Mouse (Mus musculus): ENCODE results near the gene Gm44965. TPM values are rescaled to one million over a fixed set of nuclear protein-coding genes. Genes with fewer than 3 reads are reported as not detected.
"Not testable (repeated sequence)": the region's sequence is repeated elsewhere in the genome, so short reads cannot be mapped to it uniquely, and the experiment has no call there.

The Gm44965 gene
- polyA plus RNA-seq, 1 experiment from 2014 or later = not detected

DNA sequence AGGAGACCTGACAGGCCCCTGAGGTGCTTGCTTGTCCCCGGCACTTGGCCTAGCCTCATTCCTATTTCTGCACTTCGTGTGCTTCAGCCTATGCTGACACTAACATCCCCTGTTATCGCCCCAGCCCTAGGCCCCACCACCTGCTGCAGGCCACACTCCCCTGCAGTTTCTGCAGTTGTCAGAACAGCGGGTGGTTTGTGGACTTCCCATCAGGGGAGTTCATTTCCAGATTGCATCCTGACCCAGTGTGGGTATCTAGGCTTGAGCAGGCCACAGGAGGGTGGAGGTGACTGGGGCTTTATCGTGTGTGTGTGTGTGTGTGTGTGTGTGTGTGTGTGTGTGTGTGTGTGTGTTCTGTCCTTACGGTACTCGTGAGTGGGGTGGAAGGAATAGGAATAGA is 15.8 kb downstream of the Gm44965 start:
- no peak for ATAC-seq (ENCODE audit: low read depth)
- 56% methylated on average over 7 of the region's 7 CpGs for WGBS

DNA sequence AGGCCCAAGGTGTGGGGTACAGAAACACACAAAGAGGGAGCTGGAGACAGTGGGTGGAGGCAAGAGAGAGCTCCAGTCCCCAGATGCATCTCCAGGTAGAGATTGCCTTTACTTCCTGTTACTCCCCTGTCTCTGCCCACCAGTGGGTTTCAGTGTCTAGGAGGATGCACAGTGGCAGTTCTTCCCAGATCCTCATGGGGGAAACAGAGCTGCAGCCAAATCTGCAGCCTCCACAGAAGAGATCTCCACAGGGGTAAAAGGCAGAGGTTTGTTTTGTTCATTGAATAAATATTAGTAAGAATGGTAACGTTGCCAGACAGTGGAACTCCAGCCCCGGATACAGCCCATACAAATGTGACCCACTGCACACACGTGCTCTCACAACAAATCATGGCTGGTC is 16.9 kb downstream of the Gm44965 start:
- ATAC-seq (ENCODE audit: low read depth) = no peak
- Histone ChIP-seq H3K36me3 (peaks cover 35% of the 10 kb centered on the region), H3K9ac (no peak overlapping the region), H3K27me3 (no peaks in the 10 kb centered on the region), H3K4me1 (replicated peaks) (peaks cover 9% of the 10 kb centered on the region; the same call in 1 of the 2 replicates), H3K27ac (replicated peaks) (no peak overlapping the region), H3K9me3 (no peaks in the 10 kb centered on the region), H3K4me3 (no peak overlapping the region), H3K4me2 (no peak overlapping the region)
- 79% methylated on average over 3 of the region's 3 CpGs for WGBS

More for the DNA sequence above, 15.8 kb downstream of the Gm44965 start:
- no peak overlapping the region for H3K9ac ChIP-seq
- H3K4me1 ChIP-seq (replicated peaks) = peaks cover 9% of the 10 kb centered on the region; the same call in 1 of the 2 replicates
- H3K36me3 ChIP-seq = peaks cover 25% of the 10 kb centered on the region
- no peaks in the 10 kb centered on the region for H3K9me3 ChIP-seq
- no peak overlapping the region for H3K27ac ChIP-seq (replicated peaks)
- no peak overlapping the region for H3K4me2 ChIP-seq
- H3K27me3 ChIP-seq = no peaks in the 10 kb centered on the region
- no peak overlapping the region for H3K4me3 ChIP-seq

DNA sequence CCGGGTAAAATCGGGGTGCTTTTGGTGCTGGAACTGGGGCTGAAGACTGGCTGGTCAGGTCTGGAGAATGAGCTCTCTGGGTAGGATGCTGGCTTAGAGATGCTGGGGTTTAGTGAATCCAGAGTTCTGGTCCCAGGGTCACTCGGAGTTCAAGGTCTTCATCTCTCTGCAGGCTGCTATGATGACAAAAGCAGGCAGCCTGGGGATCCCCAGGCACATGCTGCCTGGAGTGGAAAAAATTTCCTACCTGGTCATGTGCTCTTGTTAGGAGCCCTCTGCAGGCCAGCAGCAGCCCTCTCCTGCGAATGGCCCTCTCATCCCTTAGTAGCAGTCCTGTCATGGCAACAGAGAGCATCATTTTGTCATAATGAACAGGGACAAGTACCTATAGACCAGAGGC is 19.7 kb downstream of the Gm44965 start:
- Histone ChIP-seq H3K27ac (replicated peaks) (no peak overlapping the region), H3K4me3 (no peak overlapping the region), H3K9ac (no peak overlapping the region), H3K27me3 (no peaks in the 10 kb centered on the region), H3K4me1 (replicated peaks) (peaks cover 9% of the 10 kb centered on the region; the same call in 1 of the 2 replicates), H3K9me3 (no peaks in the 10 kb centered on the region), H3K36me3 (peaks cover 46% of the 10 kb centered on the region), H3K4me2 (no peak overlapping the region)
- ATAC-seq (ENCODE audit: low read depth) = no peak
- 87% methylated on average over 4 of the region's 4 CpGs for WGBS

DNA sequence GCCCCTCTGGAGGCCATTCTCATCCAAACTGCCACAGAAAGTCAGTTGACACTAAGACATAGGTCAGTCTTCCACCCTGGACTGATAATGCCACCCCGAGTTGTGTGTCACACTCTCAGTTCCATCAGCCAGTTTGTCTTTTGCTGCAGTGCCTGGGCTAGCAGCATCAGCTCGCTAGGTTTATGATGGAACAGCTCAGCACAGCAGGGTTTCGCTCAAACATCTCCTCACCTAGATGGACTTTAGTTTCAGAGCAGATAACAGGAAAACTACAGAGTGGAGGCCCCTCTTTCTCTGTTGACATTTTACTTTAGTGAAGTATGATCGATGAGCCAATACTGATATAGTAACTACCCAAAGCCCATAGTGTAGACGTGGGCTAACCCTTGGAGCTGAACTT is 21.0 kb downstream of the Gm44965 start:
- WGBS = 95% methylated on average over 5 of the region's 5 CpGs
- H3K4me3 ChIP-seq = no peak overlapping the region
- H3K36me3 ChIP-seq = peaks cover 57% of the 10 kb centered on the region
- ATAC-seq (ENCODE audit: low read depth) = no peak
- H3K27me3 ChIP-seq = no peaks in the 10 kb centered on the region
- no peak overlapping the region for H3K9ac ChIP-seq
- no peaks in the 10 kb centered on the region for H3K4me1 ChIP-seq (replicated peaks)
- H3K4me2 ChIP-seq = no peak overlapping the region
- H3K9me3 ChIP-seq = no peaks in the 10 kb centered on the region
- no peak overlapping the region for H3K27ac ChIP-seq (replicated peaks)

DNA sequence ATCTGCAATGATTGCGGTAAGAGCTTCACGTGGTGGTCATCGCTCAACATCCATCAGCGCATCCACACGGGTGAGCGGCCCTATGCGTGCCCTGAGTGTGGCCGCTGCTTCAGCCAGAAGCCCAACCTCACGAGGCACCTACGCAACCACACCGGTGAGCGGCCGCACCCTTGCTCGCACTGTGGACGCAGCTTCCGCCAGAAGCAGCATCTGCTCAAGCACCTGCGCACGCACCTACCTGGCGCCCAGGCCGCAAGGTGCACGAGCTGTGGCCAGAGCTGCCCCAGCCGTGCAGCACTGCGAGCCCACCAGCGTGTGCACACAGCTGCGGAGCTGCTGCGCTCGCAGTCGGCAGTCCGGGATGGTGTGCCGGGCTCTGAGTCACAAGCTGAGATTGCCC is 26.3 kb downstream of the Gm44965 start:
- 94% methylated on average over 30 of the region's 30 CpGs for WGBS
- H3K9me3 ChIP-seq = no peaks in the 10 kb centered on the region
- no peak for ATAC-seq (ENCODE audit: low read depth)
- no peaks in the 10 kb centered on the region for H3K27me3 ChIP-seq
- H3K9ac ChIP-seq = no peak overlapping the region
- no peak overlapping the region for H3K27ac ChIP-seq (replicated peaks)
- H3K4me3 ChIP-seq = no peak overlapping the region
- H3K36me3 ChIP-seq = peaks cover 49% of the 10 kb centered on the region
- H3K4me1 ChIP-seq (replicated peaks) = no peaks in the 10 kb centered on the region
- no peak overlapping the region for H3K4me2 ChIP-seq

GRCm38 (mm10) chr6:48622186-48622843 is 28.6 kb downstream of the Gm44965 start:
- not testable (repeated sequence) for H3K4me2 ChIP-seq; ATAC-seq (ENCODE audit: low read depth); H3K9me3 ChIP-seq; H3K9ac ChIP-seq; H3K27ac ChIP-seq (replicated peaks); H3K4me3 ChIP-seq
- 85% methylated on average over 8 of the region's 8 CpGs for WGBS
- peaks cover 11% of the 10 kb centered on the region for H3K4me1 ChIP-seq (replicated peaks)
- peaks cover 39% of the 10 kb centered on the region for H3K36me3 ChIP-seq
- H3K27me3 ChIP-seq = peaks cover 14% of the 10 kb centered on the region

- Histone ChIP-seq H3K27ac (replicated peaks) (no peak overlapping the region), H3K4me2 (no peak overlapping the region), H3K27me3 (peaks cover 25% of the 10 kb centered on the region), H3K4me3 (no peak overlapping the region), H3K36me3 (peaks cover 32% of the 10 kb centered on the region), H3K9me3 (no peaks in the 10 kb centered on the region), H3K9ac (no peak overlapping the region), H3K4me1 (replicated peaks) (peaks cover 15% of the 10 kb centered on the region)
- 18% methylated on average over 1 of the region's 1 CpGs for WGBS
- no peak for ATAC-seq (ENCODE audit: low read depth)
Observed at GRCm38 (mm10) chr6:48623460-48623859, 29.7 kb downstream of the Gm44965 start.

DNA sequence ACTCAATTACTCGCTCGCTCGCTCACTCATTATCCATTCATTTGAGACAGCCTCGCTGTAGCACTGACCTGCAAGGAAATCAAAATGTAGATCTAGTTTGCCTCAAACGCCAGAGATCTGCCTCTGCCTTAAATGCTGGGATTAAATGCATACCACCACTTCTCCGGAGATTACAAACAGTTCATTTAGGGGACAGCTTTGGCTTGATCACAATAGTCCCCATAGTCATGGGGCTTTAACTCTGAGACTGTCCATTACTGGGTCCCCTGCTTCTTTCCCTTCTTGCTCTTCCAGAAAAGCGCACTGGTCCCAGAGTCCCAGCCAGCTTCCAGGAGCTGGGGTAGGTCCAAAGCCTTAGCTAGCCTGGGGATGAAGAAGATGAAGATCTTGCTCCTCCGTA is 32.7 kb downstream of the Gm44965 start, which contains the start of gene AI854703:
TSS of gene AI854703 (plus strand) at position 301 of the 400 bp plus-strand sequence.
- Histone ChIP-seq H3K9ac (peak within 1 kb of the TSS; percentile 72), H3K4me2 (peak within 1 kb of the TSS; percentile 83), H3K4me1 (replicated peaks) (peaks cover 29% of the 10 kb centered on the region), H3K27me3 (peaks cover 42% of the 10 kb centered on the region), H3K36me3 (peaks cover 5% of the 10 kb centered on the region; the same call in 1 of the 2 replicates), H3K9me3 (no peaks in the 10 kb centered on the region), H3K4me3 (peak within 1 kb of the TSS; percentile 50), H3K27ac (replicated peaks) (no peak within 1 kb of the TSS)
- ATAC-seq (ENCODE audit: low read depth) = no peak
- WGBS = 27% methylated on average over 8 of the region's 8 CpGs

DNA sequence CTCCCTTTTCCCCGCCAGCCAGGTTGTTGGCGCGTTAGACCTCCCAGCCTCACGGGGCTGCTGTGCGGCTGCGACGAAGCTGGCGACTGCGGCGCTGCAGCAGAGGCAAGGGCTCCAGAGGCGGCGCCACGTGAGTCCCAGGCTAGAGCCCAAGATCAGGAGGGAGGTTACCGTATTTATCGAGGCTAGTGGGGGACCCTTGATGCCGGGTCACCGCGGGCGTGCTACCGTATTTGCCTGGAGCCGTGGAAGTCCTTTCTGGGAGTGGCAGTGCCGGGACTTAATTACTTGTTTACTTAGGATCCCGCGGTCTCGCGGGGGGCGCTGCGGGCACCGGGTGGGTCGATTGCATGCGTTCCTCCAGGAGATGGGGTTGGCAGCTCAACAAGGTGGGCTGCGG is 33.2 kb downstream of the Gm44965 start:
- WGBS = under 1% methylated on average over 32 of the region's 32 CpGs
- Histone ChIP-seq H3K9me3 (no peaks in the 10 kb centered on the region), H3K4me3 (peak overlapping the region; percentile 50), H3K9ac (peak overlapping the region; percentile 72), H3K27ac (replicated peaks) (no peak overlapping the region), H3K4me1 (replicated peaks) (peaks cover 29% of the 10 kb centered on the region), H3K36me3 (no peaks in the 10 kb centered on the region), H3K4me2 (peak overlapping the region; percentile 83), H3K27me3 (peaks cover 42% of the 10 kb centered on the region)
- ATAC-seq (ENCODE audit: low read depth) = no peak

GRCm38 (mm10) chr6:48627511-48627924 is 33.8 kb downstream of the Gm44965 start:
- WGBS = 3% methylated on average over 7 of the region's 7 CpGs
- no peak for ATAC-seq (ENCODE audit: low read depth)
- Histone ChIP-seq H3K4me1 (replicated peaks) (peaks cover 29% of the 10 kb centered on the region), H3K4me2 (peak overlapping the region; percentile 83), H3K4me3 (peak overlapping the region; percentile 50), H3K27ac (replicated peaks) (no peak overlapping the region), H3K9me3 (no peaks in the 10 kb centered on the region), H3K9ac (peak overlapping the region; percentile 72), H3K27me3 (peaks cover 42% of the 10 kb centered on the region), H3K36me3 (no peaks in the 10 kb centered on the region)

DNA sequence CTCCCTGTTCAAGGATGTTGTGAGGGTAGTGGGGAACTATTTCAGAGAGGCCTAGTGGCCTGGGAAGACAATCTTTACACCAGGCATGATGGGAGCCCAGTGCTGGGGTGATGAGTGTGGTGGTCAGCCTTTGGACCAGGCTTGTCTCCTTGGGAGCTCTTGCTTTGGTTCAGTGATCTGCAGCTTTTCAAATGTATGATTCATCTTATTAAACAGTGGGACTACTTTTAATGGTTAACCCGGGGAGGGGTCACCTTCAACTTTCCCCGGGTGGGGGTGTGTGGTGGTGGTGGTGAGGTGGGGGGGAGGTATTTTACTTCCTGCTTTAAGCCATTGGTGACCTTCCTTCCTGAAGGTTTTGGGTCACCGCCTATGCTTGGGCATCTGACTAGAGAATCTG is 34.6 kb downstream of the Gm44965 start:
- Histone ChIP-seq H3K36me3 (no peaks in the 10 kb centered on the region), H3K9ac (no peak overlapping the region), H3K9me3 (no peaks in the 10 kb centered on the region), H3K4me3 (no peak overlapping the region), H3K4me1 (replicated peaks) (peaks cover 29% of the 10 kb centered on the region), H3K27me3 (peaks cover 42% of the 10 kb centered on the region), H3K4me2 (no peak overlapping the region), H3K27ac (replicated peaks) (no peak overlapping the region)
- no peak for ATAC-seq (ENCODE audit: low read depth)
- 83% methylated on average over 3 of the region's 3 CpGs for WGBS

DNA sequence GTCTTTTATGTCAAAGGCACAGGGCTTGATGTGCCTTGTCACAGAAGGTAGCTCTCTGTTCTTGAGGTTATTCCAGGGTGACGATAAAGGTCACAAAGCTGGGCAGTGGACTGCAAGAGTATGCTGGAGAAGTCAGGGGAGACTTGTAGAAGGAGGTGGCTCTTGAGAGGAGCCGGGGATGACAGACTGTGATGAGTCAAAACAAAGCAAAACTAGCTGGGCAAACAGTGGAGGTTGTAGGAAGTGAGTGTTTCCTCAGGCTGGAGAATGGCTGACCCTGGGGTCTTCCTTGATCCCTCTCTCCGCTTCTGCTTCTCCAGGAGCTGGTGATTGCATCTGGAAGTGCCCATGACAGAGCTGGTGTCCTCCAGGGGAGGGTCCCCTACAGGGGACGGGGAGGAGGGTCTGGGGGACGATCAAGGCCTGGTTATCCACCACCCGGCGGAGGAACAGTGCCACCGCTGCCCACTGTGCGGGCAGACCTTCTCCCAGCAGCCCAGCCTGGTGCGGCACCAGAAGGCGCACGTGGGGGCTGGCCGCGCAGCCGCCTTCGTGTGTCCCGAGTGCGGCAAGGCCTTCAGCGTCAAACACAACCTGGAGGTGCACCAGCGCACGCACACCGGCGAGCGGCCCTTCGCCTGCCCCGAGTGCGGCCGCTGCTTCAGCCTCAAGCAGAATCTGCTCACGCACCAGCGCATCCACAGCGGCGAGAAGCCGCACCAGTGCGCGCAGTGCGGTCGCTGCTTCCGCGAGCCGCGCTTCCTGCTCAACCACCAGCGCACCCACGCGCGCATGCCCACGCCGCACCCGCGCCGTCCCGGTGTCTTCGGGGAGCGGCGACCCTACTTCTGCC is 35.3 kb downstream of the Gm44965 start:
- 7% methylated on average over 54 of the region's 54 CpGs for WGBS
- H3K27me3 ChIP-seq = peaks cover 42% of the 10 kb centered on the region

More for the DNA sequence above, 35.3 kb downstream of the Gm44965 start:
- H3K27ac ChIP-seq (replicated peaks) = peak overlapping the region; percentile 46; the same call in 1 of the 2 replicates
- no peaks in the 10 kb centered on the region for H3K36me3 ChIP-seq
- peak overlapping the region; percentile 71 for H3K9ac ChIP-seq
- H3K9me3 ChIP-seq = no peaks in the 10 kb centered on the region
- peaks cover 29% of the 10 kb centered on the region for H3K4me1 ChIP-seq (replicated peaks)
- ATAC-seq (ENCODE audit: low read depth) = peak; percentile 60
- H3K4me2 ChIP-seq = peak overlapping the region; percentile 78
- H3K4me3 ChIP-seq = peak overlapping the region; percentile 45

Data from neural tube, embryonic 13.5 days (tissue).